Mouse (Mus musculus) liver, postnatal 0 days (tissue): ENCODE measurements around the gene Sgpp1.

ENCODE experiments used
- CTCF ChIP-seq: sonication (generic); IDR thresholded peaks from 2 replicates; pipeline ENCODE4 v1.5.1; 2016; ENCODE audit warnings: antibody characterized with exemption, low read depth
- EP300 ChIP-seq: IDR thresholded peaks from 2 replicates; pipeline ENCODE4 v1.6.1; 2016; ENCODE audit warnings: antibody characterized with exemption, low read depth, mild to moderate bottlenecking

- no peak for TF ChIP-seq CTCF
- TF ChIP-seq EP300, result no peak
Measured at GRCm38 (mm10) chr12:75729876-75730275, 5.7 kb downstream of the Sgpp1 start.
